Mouse (Mus musculus): ENCODE measurements around the gene Olfm1.

Gene Olfm1

DNA sequence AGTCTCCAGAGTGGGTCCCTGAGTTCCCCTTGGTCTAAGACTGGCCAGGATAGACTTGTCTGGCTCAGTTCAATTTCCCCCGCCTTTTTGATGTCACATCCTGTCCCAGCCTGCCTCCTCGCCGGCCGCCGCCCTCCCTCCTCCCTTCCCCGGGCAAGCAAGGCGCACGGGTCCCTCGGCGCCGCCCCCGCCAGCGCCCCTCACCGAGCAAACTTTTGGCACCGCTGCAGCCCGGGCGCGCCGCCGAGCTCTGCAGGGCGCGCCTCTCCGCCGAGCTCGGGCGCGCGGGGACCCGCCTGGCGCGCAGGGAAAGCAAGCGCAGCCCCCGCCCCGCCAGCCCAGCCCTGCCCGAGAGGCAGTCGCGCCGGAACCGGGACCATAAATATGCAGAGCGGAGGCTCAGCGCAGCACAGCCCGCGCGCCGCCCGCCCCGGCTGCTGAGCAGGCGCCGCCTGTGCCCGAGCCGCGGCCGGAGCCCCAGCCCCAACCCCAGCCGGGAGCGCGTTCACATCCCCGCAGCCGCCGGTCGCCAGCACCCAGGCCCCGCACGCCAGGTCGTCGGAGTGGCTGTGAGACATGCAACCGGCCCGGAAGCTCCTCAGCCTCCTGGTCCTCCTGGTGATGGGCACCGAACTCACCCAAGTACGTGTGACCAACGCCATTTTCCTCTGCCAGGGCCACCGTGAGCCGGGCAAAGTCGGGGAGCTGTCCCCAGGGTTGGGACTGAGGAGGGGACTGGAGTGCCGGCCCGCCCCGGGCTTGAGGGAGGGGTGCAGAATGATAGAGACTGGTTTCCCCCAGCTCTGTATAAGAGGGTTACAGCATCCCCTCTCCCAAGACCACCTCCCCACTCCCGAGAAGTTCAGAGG lies at the start of gene Olfm1:
Gene Olfm1 (plus strand): TSS at position 172 of the 869 bp plus-strand sequence.
- DNase-seq = no peak

DNA sequence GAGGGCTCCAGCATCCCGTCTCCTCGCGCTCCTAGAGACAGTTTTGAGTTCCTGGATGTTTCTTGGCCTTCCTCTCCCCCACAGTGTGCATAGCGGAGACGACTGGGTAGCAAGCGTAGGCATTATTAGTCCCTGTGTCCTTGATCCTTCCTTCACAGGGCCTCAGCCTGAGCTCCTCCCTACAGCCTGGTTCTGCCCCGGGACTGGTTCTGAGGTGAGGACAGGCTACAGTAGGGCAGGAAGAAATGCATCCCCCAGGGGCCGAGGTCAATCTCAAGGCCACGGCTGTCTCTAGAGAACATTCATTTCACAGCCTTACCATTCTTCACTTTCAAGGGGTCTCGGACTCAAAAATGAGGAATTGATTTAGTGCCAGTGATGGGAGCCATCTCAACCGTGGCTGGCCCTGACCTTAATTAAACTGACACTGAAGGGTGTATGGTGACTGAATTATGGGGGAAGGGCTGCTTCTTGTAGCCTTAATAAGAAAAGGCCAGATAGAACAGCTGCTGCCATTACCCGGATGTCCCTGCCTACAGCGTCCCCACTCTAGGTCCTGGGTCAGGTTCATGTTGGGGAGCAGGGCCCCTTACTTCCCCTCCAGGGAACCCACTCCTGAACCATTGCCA lies 49.3 kb upstream of the Olfm1 start:
- no peak for DNase-seq

DNA sequence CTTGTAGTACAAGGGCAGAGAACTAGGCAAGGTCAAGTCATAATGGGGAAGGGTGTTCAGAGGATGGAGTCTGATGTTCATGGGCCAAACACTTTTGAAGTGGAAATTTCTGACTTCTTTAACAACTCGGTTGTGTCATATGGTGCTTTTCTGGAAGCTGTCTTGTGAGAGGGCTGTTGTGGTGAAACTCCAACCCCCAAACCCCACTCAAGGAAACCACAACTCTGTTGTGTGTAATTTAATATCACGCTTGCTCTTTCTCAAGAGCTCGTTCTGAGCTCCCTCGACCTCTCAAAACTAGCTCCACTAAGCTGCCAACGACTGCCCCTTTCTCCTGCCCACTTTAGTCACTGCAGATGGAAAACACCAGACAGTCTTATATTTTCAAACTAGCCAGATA lies 47.1 kb upstream of the Olfm1 start:
- no peak for DNase-seq

DNA sequence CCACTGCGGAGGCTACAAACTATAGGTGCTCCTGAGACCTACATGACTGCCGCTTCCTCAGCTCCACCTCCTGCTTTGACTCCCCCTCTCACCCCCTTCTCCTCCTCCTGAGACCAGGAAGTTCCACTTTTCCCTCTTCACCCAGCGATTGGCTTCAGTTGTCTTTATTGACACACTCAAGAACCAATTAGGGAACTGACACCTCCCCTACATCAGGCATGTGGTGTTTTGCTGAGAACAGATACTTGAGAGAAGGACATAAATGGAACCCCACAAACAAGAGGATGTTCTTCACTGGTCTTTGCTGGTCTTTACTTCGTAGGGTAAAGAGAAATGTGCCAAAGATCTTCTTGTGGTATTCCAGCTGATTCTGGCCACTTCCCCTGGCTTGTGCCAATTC lies 46.6 kb upstream of the Olfm1 start:
- DNase-seq = no peak

DNA sequence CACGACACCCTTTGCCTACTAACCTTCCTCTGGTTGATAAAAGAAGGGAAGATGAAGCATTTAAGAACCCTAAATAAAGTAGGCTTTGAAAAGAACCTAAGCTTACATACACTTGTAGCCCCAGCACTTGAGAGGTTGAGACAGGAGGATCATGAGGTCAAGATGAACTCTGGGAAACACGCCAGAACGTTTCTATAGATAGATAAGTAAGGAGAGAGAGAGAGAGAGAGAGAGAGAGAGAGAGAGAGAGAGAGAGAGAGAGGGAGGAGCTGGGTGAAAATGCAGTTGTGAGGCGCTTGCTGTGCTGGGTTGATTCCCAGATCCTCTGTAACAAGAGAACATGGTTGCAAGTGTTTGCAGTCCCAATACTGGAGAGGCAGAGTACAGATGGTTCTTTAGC lies 46.1 kb upstream of the Olfm1 start:
- DNase-seq = no peak

DNA sequence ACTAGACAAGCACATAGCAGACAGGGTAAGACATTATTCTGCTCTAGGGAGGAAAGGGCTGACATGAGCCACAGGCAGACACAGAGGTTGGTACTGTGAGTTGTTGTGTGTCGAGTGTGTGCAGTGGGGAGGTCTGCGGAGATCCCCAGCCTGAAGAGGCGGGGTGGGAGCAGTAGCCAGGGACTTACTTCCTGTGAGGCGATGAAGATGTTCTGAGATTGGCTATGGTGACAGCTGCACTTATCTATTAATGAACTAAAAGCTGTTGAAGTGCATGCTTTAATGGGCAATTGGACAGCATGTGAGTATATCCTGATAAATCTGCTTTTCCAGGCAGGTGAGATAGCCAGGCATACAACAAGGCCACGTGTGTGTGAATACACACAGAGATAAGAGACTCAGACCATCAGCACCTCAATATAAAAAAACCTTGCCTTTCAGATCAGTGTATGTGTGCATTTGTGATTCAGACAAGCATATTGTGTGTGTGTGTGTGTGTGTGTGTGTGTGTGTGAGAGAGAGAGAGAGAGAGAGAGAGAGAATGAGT lies 45.5 kb upstream of the Olfm1 start:
- DNase-seq = no peak

DNA sequence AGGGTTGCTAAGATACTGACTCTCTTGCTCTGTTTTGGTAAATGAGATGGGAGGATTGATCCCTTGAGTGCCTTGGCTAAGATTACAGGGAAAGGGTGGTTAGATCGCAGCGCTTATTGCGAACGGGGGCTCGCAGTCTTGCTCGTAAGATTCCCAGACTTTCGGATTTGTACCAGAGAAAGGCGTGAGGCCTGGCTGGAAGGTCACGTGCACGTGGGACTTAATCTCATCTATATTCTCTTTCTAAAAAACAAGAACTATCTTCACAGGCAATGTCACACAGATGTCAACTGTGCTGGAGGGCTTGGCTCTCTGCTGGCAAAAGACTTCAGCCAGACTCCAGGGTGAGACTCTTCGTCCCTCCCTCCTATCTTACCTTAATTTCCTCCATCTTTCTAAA lies 43.1 kb upstream of the Olfm1 start:
- DNase-seq = no peak

DNA sequence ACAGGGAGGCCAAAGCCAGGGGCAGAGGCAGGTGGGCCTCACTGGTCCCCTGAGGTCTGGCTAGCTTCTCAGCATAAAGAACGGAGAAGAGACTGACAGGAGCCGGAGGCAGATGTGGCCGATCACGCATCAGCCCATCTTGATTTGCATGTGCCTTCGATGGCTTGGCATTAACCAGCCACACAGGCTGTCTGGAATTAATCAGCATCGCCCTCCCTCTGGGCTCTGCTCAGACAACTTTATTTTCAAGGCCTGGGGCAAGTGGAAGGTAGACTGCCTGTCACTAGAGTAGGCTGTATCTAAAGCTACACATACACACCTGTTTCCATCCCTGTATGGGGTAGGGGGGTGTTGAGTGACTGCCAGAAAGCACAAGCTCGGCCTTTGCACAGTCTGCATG lies 32.2 kb upstream of the Olfm1 start:
- no peak for DNase-seq

DNA sequence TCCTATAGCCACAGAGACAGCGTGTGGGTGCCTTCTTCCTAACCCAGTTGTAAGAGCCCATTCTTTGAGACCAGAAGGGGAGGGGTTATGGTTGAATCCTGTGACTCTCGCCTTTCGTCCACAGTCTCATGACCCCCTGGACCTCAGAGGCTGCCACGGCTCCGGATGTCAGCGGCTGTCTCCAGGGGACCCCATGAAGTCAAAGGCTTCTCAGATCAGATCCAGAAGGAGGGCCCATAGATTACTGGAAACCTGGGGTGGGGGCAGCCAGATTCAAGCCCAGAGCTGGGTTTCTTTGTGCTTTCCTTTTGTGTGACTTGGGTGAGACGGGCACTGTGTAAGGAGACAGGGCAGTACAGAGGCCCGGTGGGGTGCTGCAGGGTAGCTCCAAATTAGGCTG lies 27.2 kb upstream of the Olfm1 start:
- no peak for DNase-seq

DNA sequence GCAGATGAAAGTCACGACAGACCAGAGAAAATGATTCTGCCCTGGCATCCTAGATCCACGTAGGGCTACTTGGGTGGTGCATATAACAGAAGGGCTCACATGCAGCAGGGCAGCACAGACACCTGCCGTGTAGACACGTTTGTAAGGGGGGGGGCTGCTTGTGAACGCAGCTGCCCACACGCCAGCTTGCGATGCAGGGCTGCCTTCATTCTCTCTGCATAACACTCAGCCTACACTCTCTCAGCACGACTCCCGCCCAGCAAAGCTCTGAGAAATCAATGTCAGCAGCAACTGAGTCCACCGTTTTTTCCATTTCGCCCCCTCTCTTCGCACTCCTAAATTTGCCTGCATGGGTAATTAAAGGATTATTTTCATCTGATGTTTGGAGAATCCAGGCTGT lies 23.5 kb upstream of the Olfm1 start:
- DNase-seq = no peak

DNA sequence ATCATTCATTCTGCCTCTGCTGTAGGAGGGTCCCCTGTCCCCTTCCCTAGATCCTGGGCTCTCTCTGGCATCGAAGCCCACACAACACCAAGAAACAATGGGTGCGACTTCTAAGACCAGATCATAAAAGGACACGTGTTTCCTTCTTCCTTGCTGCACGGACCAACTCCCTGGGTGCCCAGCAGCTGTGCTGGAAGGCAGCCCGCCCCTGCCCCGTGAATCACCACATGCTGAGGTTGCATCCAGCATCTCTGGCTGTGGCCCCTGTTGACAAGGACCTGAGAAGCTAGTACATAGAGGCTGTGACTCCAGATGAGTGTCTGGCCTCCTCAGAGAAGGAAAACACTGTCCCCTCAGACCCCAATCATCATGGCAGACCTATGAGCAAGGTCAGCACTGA lies 20.8 kb upstream of the Olfm1 start:
- DNase-seq = no peak

DNA sequence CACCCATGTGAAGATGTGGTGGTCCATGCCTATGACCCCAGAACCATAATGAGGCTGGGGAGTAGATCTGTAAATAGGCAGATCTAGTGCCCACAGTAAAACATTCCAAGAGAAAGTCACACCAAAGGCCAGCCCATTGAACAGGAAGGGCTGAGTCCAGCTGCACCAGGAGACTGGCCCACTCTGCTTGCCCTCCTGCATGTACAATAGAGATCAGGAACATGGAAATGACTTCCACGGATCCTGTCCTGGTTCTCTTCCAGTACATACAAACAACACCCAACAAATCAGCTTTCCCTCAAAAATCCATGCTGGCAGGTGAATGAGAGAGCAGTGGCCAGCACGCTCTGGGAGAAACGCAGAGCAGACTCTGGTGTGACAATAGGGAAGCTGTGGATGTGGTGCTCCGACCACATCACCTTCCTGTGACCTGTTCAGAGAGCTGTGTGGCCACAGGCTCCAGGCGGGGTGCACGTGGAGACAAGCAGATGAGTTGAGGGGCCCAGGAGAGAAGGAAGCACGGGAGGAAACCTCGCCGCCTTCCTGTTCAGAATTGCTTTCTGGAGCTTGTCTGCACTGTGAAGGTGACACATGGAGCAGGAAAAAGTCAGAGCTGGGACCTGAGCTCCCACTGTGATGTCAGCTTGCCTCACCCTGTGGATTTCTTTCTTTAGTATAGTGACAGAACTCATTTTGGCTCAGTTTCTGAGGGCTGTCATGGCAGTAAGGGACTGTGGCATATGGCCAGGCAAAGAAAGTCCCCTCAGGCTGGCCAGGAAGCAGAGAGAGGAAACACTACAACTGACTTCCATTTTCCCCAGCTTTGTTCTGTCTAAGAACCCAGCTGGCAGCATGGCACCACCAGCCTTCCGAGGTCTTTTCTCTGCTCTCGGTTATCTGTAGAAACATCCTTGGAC lies 19.3 kb upstream of the Olfm1 start:
- DNase-seq = no peak

DNA sequence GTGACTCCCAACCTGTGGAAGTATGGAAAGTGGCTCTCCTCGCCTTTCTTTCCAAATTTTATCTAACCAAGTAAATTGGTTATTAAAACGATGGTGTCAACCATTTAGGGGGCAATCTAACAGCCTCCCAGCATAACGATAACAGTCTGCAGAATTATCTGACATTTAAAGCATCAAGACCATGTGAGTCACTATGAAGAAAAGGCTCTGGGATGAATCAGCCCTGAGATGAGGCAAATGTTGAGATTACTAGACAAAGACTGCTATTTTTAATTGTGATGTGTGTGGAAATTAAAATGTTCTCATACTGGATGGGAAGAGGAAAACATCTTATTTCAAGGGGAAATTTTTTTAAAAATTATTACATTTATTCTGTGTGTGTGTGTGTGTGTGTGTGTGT lies 18.4 kb upstream of the Olfm1 start:
- DNase-seq = no peak

DNA sequence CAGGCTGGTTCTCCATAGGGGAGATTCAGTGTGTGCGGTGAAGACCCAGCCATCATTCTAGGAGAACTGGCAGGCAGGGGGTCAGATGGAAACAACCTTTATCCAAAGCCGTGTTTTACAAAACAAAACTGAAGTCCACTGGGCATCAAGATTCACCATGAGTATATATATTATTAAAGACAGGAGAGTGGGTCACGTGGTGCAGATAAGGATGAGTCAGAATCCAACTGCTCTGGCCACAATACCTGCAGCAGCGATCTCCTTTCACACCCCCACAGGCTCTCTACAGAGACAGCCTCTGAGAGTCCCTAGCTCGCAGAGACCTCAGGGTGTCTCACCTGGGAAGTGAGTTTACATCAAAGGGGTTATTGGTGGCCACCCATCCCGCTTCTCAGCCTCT lies 14.2 kb upstream of the Olfm1 start:
- DNase-seq = no peak

DNA sequence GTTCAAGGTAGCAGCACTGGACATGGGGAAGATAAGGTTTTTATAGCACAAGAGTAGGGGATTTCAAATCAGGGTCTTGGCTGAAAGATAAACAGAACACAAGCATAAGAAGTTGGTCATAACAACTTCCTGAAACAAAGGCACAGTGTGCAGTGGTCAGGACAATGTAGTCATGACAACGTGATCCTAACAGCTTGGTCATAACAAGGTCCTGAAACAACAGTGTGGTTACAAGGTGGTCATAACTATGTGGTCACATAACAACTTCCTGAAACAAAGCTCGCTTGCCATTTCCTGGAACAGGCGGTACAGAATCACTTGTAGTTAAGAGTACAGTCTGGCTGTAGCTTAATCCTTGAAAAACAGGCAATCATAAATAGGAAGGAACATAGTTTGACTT lies 12.7 kb upstream of the Olfm1 start:
- DNase-seq = no peak

DNA sequence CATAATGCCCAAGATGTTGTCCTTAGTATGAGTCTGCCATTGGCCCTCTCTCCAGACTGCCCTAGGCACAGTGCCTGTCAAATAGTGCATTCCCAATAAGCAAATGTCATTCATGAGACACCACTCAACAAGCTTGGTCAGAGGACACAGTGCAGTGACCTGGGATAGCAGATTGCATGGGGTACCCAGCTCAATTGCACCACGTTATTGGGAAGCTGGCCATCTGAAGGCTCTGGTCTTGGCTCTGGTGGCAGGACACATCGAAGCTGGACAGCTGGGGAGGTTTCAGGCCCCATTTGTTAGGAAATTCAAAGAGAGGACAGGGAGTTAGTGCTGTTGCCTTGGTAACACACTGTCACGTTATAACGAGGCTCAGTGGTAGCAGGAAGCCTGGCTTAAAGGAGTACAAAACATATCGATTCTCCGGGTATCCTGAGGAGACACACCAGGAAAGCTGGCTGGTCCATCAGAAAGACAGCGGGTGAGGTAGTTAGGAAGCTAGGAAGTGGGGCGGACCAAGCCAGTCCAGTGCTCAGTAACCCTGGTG lies 4.3 kb upstream of the Olfm1 start:
- no peak for DNase-seq

DNA sequence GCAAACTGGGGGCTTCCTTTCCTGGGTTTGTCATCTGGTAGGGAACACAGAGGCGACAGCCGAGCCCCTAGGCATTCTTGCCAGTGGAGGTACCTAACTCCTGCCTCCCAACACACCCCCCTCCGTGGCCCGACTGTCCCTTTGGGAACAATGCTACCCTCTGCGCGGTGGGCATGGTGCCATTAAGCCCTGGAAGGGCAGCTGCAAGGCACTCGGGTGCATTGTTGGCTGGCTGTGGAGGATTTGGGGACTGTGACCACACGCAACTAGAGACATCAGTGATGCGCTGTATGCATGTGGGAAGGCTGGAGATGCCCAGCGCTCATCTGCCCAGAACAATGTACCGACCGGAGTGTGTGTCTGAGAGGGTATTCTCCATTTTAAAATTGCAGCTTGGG lies 897 bp downstream of the Olfm1 start:
- DNase-seq = no peak

DNA sequence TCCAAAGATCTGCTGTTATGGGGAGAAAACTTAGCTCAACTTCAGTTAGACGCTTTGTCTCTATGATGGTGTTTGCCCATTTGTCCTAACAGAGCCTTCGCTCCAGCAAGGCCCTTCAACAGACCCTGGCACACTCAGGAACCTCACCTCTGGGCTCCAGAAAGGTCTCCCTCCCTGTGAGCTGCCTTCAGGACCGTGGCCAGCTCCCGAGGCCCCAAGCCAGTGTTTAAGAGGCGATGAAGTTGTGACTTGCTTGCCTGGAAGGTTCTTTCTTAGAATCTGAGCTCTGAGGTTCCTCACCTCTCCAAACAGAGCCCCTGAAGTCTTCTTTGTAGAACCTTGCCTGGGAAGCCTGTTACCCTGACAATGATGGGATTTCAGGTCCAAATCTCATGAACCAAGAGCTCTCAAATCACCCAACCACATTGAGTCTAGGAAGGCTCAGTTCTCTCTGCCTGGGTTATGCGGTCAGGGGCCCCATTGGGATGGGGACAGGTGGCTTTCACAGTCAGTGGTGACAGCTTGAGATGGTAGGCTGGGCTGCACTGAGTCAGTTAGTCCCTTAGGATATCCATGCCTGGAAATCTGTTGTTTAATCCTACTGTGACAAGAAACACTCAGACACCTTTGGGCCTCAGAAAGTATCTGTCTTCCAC lies 2.3 kb downstream of the Olfm1 start:
- DNase-seq = no peak

DNA sequence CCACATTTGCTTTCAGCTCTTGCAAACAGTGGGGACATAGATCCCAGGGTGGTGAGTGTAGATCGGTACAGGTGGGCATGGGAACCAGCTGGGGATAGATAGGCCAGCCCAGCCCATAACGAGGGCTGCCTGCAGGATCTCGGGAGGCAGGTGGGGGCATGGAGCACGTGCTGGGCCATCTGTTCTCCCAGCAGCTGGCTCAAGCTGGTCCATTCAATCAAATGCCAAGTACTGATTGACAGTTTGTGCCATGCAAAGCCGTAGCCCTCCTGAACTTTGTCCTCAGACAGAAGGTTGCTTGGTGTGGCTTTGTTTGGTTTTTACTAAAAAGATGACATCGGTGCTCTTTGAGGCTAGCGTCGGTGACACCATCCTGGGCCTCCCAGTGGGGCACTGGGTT lies 2.9 kb downstream of the Olfm1 start:
- DNase-seq = no peak

DNA sequence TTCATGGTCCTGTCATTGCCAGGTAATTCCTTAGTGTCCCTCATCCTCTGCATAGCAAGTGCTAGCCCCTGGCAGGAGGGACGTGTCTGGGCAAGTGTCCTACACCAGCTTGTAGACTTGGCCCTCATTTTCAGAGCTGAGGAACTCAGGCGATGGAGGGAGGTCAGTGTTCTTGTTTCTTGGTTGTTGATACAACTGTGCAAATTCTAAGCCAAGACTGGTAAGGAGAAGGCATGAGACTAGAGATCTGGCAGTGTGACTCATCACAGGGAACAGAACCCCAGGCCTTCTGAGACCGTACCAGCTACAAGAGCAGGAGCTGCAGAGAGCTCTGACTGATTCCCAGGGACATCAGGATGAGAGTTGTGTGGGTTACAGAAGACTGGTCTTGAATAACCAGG lies 8.6 kb downstream of the Olfm1 start:
- DNase-seq = no peak

DNA sequence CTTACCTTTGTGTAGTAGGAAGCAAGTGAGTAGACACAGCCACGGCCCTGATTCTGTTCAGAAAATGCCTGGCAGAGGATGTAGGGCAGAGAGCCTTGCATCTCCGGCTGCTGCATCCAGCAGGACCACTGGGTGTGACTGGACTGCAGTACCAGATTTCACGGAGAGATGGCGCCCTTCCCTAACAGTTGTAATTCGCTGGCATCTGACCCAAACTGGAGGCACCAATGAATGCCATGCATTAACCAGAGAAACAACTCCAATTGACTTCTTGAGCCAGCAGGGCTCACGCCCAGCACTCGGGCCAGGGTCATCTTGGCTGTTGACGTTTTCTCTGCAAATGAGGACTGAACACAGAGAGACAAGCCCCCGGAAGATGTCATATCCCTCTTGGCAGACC lies 11.4 kb downstream of the Olfm1 start:
- DNase-seq = peak; percentile 77 to 79

DNA sequence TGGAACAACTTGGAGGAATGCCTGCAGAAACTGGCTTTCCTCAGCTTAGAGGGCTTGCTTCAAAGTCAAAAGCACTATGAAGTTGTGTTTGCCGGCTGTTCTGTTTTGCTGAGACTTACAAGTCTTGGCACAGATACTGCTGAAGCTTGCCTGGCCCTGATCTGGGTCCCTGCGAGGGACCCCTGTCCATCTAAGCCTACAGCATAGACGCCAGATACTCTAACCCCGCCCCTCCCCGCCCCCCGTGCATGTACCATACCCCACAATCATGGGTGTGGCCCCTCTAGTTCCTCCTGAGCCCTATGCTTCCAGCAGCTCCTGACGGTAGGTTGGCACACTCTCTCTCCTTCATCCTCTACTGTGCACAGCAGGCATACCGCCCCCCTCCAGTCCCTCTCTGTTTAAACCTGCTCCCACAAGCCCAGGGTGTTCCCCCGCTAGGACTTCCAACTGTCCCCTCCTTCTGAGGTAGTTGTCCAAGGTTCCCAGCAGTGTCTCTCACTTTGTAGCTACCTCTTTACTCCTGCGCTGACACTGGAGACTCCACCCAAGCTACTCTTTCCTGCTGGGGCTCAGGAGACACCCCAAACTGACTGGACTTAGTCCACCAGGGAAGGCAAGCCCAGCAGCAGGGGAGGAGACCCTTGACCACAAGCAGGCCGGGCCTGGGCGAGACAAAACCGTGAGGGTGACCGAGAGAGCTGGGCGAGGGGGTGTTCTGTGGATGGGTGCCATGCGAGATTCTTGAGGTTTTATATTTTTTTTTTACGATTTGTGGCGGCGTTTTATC lies 12.1 kb downstream of the Olfm1 start:
- DNase-seq = peak in 1 of 2 experiments; percentile 2
